Mouse (Mus musculus): ENCODE results near the gene Tas2r117. TPM values are rescaled to one million over a fixed set of nuclear protein-coding genes. Genes with fewer than 3 reads are reported as not detected.
A peak's percentile ranks its signal among the peaks of the same experiment; 100 is the strongest.

Tas2r117 gene
- polyA plus RNA-seq (2015; fragmentation: Nextera tagmentation; extraction: Ambion mirVana) = not detected in 2 replicates

DNA sequence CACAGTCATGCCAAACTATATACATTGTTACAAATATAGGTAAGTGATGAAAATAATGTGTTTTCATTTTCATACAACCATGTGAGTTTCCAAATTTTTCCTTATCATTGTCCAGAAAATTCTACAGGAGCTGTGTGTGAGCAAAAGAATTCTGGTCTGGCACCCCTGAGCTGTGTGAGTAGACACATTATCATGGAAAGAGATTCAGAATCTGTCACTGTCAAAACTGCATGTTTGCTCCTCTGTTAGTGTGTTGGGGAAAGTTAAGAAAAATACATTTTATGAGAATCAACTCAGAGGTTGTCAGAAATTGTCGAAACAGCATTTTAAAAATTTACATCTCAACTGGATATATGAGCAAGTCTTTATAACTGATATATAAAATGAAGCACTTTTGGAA, at the start of gene Tas2r117:
TSS of gene Tas2r117 (plus strand) at position 301 of the 400 bp plus-strand sequence.
- Histone ChIP-seq H3K36me3 (ENCODE audit: control insufficient read depth, insufficient read depth, low read length) (no peaks in the 10 kb centered on the region), H3K9ac (ENCODE audit: low read length) (no peak within 1 kb of the TSS), H3K4me2 (ENCODE audit: low read depth, low read length) (no peak within 1 kb of the TSS), H3K27me3 (ENCODE audit: control insufficient read depth, insufficient read depth, low read length) (no peaks in the 10 kb centered on the region), H3K4me3 (replicated peaks; ENCODE audit: low read length) (no peak within 1 kb of the TSS), H3K4me1 (ENCODE audit: control insufficient read depth, insufficient read depth, low read length) (no peaks in the 10 kb centered on the region), H3K9me3 (replicated peaks; ENCODE audit: control insufficient read depth, low read length) (no peaks in the 10 kb centered on the region), H3K27ac (ENCODE audit: low read length) (no peak within 1 kb of the TSS)
- 82% methylated on average over 1 of the region's 1 CpGs for WGBS
- no peak for ATAC-seq (ENCODE audit: insufficient read depth, low FRiP score)

DNA sequence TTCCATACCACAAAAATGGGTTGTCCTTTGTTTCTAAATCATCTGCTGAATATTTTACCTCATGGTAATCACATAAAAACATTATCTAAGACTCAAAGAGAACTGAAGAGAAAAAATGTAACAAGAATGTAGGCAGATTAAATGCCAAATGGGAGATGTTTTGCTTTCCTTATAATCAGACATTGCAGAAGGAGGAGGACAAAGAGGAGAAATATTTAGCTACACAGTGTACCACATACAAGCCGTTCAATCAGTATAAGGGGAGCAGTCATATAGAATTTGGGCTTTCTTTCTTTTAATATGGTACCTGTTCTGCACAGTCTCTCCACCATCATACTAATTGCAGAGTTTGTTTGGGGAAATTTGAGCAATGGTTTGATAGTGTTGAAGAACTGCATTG, 48.2 kb upstream of the Tas2r117 start, which contains the start of gene Tas2r124:
TSS of gene Tas2r124 (plus strand) at position 301 of the 400 bp plus-strand sequence.
- Histone ChIP-seq H3K9me3 (replicated peaks; ENCODE audit: control insufficient read depth, low read length) (no peaks in the 10 kb centered on the region), H3K27me3 (ENCODE audit: control insufficient read depth, insufficient read depth, low read length) (no peaks in the 10 kb centered on the region)

DNA sequence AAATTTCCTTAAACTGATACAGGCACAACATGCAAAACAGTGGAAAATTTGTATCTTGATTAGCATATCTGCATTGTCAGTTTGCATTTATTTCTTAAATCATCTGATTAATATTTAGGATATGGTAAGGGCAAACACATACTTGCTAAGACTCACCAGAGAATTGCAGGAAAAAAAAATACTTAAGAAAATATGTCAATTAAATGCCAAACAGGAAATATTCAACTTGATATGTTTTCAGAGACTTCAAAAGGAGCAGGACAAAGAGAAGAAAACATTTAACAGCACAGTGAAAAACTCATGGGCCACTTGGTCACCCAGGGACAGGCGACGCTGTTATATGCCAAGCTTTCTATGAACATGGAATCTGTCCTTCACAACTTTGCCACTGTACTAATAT, 40.8 kb upstream of the Tas2r117 start, which contains the start of gene Tas2r102:
TSS of gene Tas2r102 (plus strand) at position 301 of the 400 bp plus-strand sequence.
- ATAC-seq (ENCODE audit: insufficient read depth, low FRiP score) = no peak
- Histone ChIP-seq H3K9me3 (replicated peaks; ENCODE audit: control insufficient read depth, low read length) (no peaks in the 10 kb centered on the region), H3K4me1 (ENCODE audit: control insufficient read depth, insufficient read depth, low read length) (no peaks in the 10 kb centered on the region), H3K36me3 (ENCODE audit: control insufficient read depth, insufficient read depth, low read length) (no peaks in the 10 kb centered on the region), H3K9ac (ENCODE audit: low read length) (no peak within 1 kb of the TSS), H3K27ac (ENCODE audit: low read length) (no peak within 1 kb of the TSS), H3K27me3 (ENCODE audit: control insufficient read depth, insufficient read depth, low read length) (no peaks in the 10 kb centered on the region), H3K4me3 (replicated peaks; ENCODE audit: low read length) (no peak within 1 kb of the TSS), H3K4me2 (ENCODE audit: low read depth, low read length) (no peak within 1 kb of the TSS)
- 84% methylated on average over 2 of the region's 2 CpGs for WGBS

More for the DNA sequence above, 48.2 kb upstream of the Tas2r117 start, which contains the start of gene Tas2r124:
- no peak within 1 kb of the TSS for H3K4me2 ChIP-seq (ENCODE audit: low read depth, low read length)
- 86% methylated on average over 1 of the region's 1 CpGs for WGBS
- H3K4me3 ChIP-seq (replicated peaks; ENCODE audit: low read length) = no peak within 1 kb of the TSS
- no peaks in the 10 kb centered on the region for H3K36me3 ChIP-seq (ENCODE audit: control insufficient read depth, insufficient read depth, low read length)
- no peak within 1 kb of the TSS for H3K27ac ChIP-seq (ENCODE audit: low read length)
- H3K9ac ChIP-seq (ENCODE audit: low read length) = no peak within 1 kb of the TSS
- H3K4me1 ChIP-seq (ENCODE audit: control insufficient read depth, insufficient read depth, low read length) = no peaks in the 10 kb centered on the region
- ATAC-seq (ENCODE audit: insufficient read depth, low FRiP score) = no peak

DNA sequence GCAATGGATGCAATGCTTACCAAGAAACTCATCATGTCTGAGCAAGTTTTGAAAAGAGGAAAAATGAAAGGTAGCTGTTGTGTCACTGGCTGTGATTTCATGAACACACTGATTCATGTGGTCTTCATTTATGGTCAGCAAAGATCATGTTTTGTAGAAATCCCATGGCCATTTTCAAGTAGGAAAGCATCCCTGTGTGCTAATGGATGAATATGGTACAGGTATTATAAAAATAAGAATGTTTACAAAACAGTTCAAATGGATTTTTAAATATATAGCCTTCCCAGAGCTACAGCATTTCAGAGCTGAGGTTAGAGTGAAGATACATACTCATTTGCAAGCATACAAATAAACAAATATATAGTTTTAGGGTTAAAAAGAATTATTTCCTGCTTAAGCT, 24.6 kb upstream of the Tas2r117 start, which contains the start of gene Tas2r136:
TSS of gene Tas2r136 (minus strand) at position 101 of the 400 bp plus-strand sequence.
- Histone ChIP-seq H3K36me3 (ENCODE audit: control insufficient read depth, insufficient read depth, low read length) (no peaks in the 10 kb centered on the region), H3K4me3 (replicated peaks; ENCODE audit: low read length) (no peak within 1 kb of the TSS)
- no peak for ATAC-seq (ENCODE audit: insufficient read depth, low FRiP score)

DNA sequence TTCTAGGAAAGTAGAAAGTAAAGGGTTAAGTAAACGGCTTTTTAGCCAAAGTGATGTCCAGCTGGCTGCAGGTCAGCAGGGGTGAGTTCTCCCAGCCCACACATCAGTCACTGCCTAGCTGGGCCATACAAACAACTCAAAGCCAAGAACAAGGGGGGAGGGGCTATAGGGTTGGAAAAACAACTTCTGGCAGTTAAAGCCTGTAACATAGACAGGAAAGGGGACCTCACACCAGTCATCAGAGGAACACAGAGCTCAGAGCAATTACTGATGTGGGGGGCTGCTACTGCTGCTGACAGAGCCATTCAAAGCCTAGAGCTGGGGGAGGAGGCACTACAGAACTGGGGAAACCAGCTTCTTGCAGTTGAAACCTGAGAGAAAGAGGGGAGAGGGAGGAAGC, 7.2 kb upstream of the Tas2r117 start:
- H3K27me3 ChIP-seq (ENCODE audit: control insufficient read depth, insufficient read depth, low read length) = no peaks in the 10 kb centered on the region
- WGBS = 7% methylated on average over 1 of the region's 1 CpGs
- H3K4me2 ChIP-seq (ENCODE audit: low read depth, low read length) = no peak overlapping the region
- ATAC-seq (ENCODE audit: insufficient read depth, low FRiP score) = peak; percentile 60
- no peak overlapping the region for H3K9ac ChIP-seq (ENCODE audit: low read length)
- no peaks in the 10 kb centered on the region for H3K36me3 ChIP-seq (ENCODE audit: control insufficient read depth, insufficient read depth, low read length)
- no peak overlapping the region for H3K4me3 ChIP-seq (replicated peaks; ENCODE audit: low read length)
- no peaks in the 10 kb centered on the region for H3K4me1 ChIP-seq (ENCODE audit: control insufficient read depth, insufficient read depth, low read length)
- peaks cover 8% of the 10 kb centered on the region; the same call in 1 of the 2 replicates for H3K9me3 ChIP-seq (replicated peaks; ENCODE audit: control insufficient read depth, low read length)
- no peak overlapping the region for H3K27ac ChIP-seq (ENCODE audit: low read length)

More for the DNA sequence above, 24.6 kb upstream of the Tas2r117 start, which contains the start of gene Tas2r136:
- Histone ChIP-seq H3K27ac (ENCODE audit: low read length) (no peak within 1 kb of the TSS), H3K4me1 (ENCODE audit: control insufficient read depth, insufficient read depth, low read length) (no peaks in the 10 kb centered on the region), H3K27me3 (ENCODE audit: control insufficient read depth, insufficient read depth, low read length) (no peaks in the 10 kb centered on the region), H3K4me2 (ENCODE audit: low read depth, low read length) (no peak within 1 kb of the TSS), H3K9me3 (replicated peaks; ENCODE audit: control insufficient read depth, low read length) (no peaks in the 10 kb centered on the region), H3K9ac (ENCODE audit: low read length) (no peak within 1 kb of the TSS)

DNA sequence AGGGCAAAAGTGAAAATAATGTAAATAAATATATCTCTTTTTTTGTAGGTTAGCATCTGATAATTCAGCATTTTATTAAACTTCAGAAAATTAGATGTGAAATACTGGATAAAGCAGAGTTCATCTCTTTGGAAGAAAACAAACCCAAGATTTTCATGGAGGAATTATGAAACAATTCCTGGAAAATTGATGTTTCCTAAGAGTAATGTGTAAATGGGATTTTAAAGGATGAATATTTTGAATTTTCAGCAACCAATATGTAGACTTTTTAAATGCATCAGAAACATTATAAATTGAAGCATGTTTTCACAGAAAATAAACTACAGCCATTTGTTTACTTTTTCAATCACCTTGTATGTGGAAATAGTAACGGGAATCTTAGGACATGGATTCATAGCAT, 44.2 kb downstream of the Tas2r117 start, which contains the start of gene Tas2r123:
TSS of gene Tas2r123 (plus strand) at position 301 of the 400 bp plus-strand sequence.
- Histone ChIP-seq H3K4me1 (ENCODE audit: control insufficient read depth, insufficient read depth, low read length) (no peaks in the 10 kb centered on the region), H3K27me3 (ENCODE audit: control insufficient read depth, insufficient read depth, low read length) (no peaks in the 10 kb centered on the region), H3K9me3 (replicated peaks; ENCODE audit: control insufficient read depth, low read length) (no peaks in the 10 kb centered on the region), H3K9ac (ENCODE audit: low read length) (no peak within 1 kb of the TSS), H3K4me2 (ENCODE audit: low read depth, low read length) (no peak within 1 kb of the TSS), H3K36me3 (ENCODE audit: control insufficient read depth, insufficient read depth, low read length) (no peaks in the 10 kb centered on the region), H3K27ac (ENCODE audit: low read length) (no peak within 1 kb of the TSS), H3K4me3 (replicated peaks; ENCODE audit: low read length) (no peak within 1 kb of the TSS)
- 66% methylated on average over 1 of the region's 1 CpGs for WGBS
- ATAC-seq (ENCODE audit: insufficient read depth, low FRiP score) = no peak

Other genes with a start within 250 kb of the Tas2r117 start
- gene Prh1, start 233.0 kb upstream of the Tas2r117 start, polyA plus RNA-seq (2015; fragmentation: Nextera tagmentation; extraction: Ambion mirVana) = not detected in 2 replicates
- gene Prp2, start 206.9 kb upstream of the Tas2r117 start, polyA plus RNA-seq (2015; fragmentation: Nextera tagmentation; extraction: Ambion mirVana) = not detected in 2 replicates
- gene A630073D07Rik, start 151.3 kb upstream of the Tas2r117 start, polyA plus RNA-seq (2015; fragmentation: Nextera tagmentation; extraction: Ambion mirVana) = not detected in 2 replicates
- gene Tas2r120, start 145.9 kb upstream of the Tas2r117 start, polyA plus RNA-seq (2015; fragmentation: Nextera tagmentation; extraction: Ambion mirVana) = not detected in 2 replicates
- not detected in 2 replicates for gene Tas2r121, start 101.8 kb upstream of the Tas2r117 start, polyA plus RNA-seq (2015; fragmentation: Nextera tagmentation; extraction: Ambion mirVana)
- gene Tas2r122, start 90.9 kb upstream of the Tas2r117 start, polyA plus RNA-seq (2015; fragmentation: Nextera tagmentation; extraction: Ambion mirVana) = not detected in 2 replicates
- not detected in 2 replicates for gene Tas2r115, start 64.8 kb upstream of the Tas2r117 start, polyA plus RNA-seq (2015; fragmentation: Nextera tagmentation; extraction: Ambion mirVana)
- not detected in 2 replicates for gene Tas2r124, start 48.1 kb upstream of the Tas2r117 start, polyA plus RNA-seq (2015; fragmentation: Nextera tagmentation; extraction: Ambion mirVana)
- gene Tas2r102, start 40.7 kb upstream of the Tas2r117 start, polyA plus RNA-seq (2015; fragmentation: Nextera tagmentation; extraction: Ambion mirVana) = not detected in 2 replicates
- not detected in 2 replicates for gene Tas2r136, start 24.7 kb upstream of the Tas2r117 start, polyA plus RNA-seq (2015; fragmentation: Nextera tagmentation; extraction: Ambion mirVana)
- not detected in 2 replicates for gene Tas2r123, start 44.3 kb downstream of the Tas2r117 start, polyA plus RNA-seq (2015; fragmentation: Nextera tagmentation; extraction: Ambion mirVana)
- not detected in 2 replicates for gene Tas2r116, start 52.6 kb downstream of the Tas2r117 start, polyA plus RNA-seq (2015; fragmentation: Nextera tagmentation; extraction: Ambion mirVana)
- gene Tas2r110, start 65.2 kb downstream of the Tas2r117 start, polyA plus RNA-seq (2015; fragmentation: Nextera tagmentation; extraction: Ambion mirVana) = not detected in 2 replicates
- gene Tas2r113, start 90.2 kb downstream of the Tas2r117 start, polyA plus RNA-seq (2015; fragmentation: Nextera tagmentation; extraction: Ambion mirVana) = not detected in 2 replicates
- not detected in 2 replicates for gene Tas2r125, start 106.8 kb downstream of the Tas2r117 start, polyA plus RNA-seq (2015; fragmentation: Nextera tagmentation; extraction: Ambion mirVana)
- not detected in 2 replicates for gene Tas2r129, start 148.3 kb downstream of the Tas2r117 start, polyA plus RNA-seq (2015; fragmentation: Nextera tagmentation; extraction: Ambion mirVana)
- gene Tas2r131, start 155.1 kb downstream of the Tas2r117 start, polyA plus RNA-seq (2015; fragmentation: Nextera tagmentation; extraction: Ambion mirVana) = not detected in 2 replicates
- gene Tas2r109, start 178.1 kb downstream of the Tas2r117 start, polyA plus RNA-seq (2015; fragmentation: Nextera tagmentation; extraction: Ambion mirVana) = not detected in 2 replicates
- gene Tas2r103, start 234.3 kb downstream of the Tas2r117 start, polyA plus RNA-seq (2015; fragmentation: Nextera tagmentation; extraction: Ambion mirVana) = not detected in 2 replicates

Measured in stomach, embryonic 16.5 days (tissue).